15 mouse cellular contexts compared by ENCODE assay signal in the genomic region with DNA sequence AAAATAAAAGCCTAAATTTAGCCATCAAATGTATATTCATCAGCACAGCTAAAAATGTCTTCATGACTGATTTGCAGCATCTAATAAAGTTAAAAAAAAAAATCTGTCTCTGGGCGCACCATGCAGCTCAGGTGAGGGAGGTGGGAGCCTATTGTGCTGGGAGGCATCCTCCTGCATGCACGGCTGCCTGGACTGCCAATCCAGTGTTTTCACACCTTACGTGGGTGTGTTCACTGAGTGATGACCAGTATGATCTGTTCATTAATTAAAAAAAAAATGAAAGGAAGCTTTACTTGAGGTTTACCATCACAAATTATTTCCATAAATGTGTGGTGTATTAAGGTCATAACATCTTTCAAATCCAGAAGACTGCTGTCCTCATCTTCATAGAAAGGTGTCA.
"Had no signal": no experiment of that assay in that cellular context is flagged by ENCODE, and none has a peak within 500 bp of the region (broad histone marks: within the 10 kb centered on the region; RNA-seq: fewer than 3 reads in every experiment).

No protein-coding gene starts in this region.

- DNase-seq: retina, postnatal 1 day; right cerebral cortex, adult 18-20 months; right cerebral cortex, postnatal 14 days; right cerebral cortex, postnatal 4 days; spleen, adult 18-20 months; thymus, adult 18-20 months; thymus, adult 2 months; thymus, postnatal 14 days; thymus, postnatal 25 days; thymus, postnatal 36 days; thymus, postnatal 4 days had no signal

- H3K9ac ChIP-seq: neural tube, embryonic 13.5 days; neural tube, embryonic 15.5 days; stomach, embryonic 15.5 days had no signal

- H3K36me3 ChIP-seq: neural tube, embryonic 13.5 days; neural tube, embryonic 15.5 days; stomach, embryonic 15.5 days had no signal

- H3K4me3 ChIP-seq: neural tube, embryonic 13.5 days; neural tube, embryonic 15.5 days; stomach, embryonic 15.5 days had no signal

- H3K27ac ChIP-seq: neural tube, embryonic 13.5 days; neural tube, embryonic 15.5 days; stomach, embryonic 15.5 days; stomach, postnatal 0 days had no signal

- H3K27me3 ChIP-seq: neural tube, embryonic 13.5 days; neural tube, embryonic 15.5 days; stomach, embryonic 15.5 days had no signal

- H3K9me3 ChIP-seq: neural tube, embryonic 13.5 days; neural tube, embryonic 15.5 days; stomach, embryonic 15.5 days had no signal

- H3K4me1 ChIP-seq: neural tube, embryonic 13.5 days; neural tube, embryonic 15.5 days; stomach, embryonic 15.5 days had no signal

- H3K4me2 ChIP-seq: neural tube, embryonic 13.5 days; neural tube, embryonic 15.5 days; stomach, embryonic 15.5 days had no signal
